Mouse (Mus musculus): ENCODE results near the gene Gm47959.
"Not testable (repeated sequence)": the region's sequence is repeated elsewhere in the genome, so short reads cannot be mapped to it uniquely, and the experiment has no call there.

Gene Gm47959

DNA sequence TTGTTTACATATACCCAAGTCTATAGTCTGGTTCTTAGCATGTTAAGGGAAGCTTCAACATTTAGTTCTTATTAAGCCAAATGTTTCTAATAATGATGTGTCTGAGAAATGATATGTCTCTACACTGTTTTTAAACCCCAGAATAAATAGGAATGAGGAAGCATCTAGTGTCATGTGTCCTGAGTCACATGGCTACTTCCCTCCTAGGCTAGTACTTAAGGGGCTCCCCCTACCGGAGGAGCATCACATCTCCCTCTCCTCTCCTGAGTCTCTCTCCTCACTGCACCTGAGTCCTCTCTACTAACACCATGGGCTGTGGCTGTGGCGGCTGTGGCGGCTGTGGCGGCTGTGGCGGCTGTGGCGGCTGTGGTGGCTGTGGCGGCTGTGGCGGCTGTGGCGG, at the start of gene Gm47959:
Gene Gm47959, plus strand, starts transcription at position 243 of the 400 bp plus-strand sequence.
- ChIA-PET POLR2A (interaction anchor here in 1 of 4 experiments (1.3 kb wide), 1 partner anchor 161 kb away, joined by 3 read pairs; the partner anchor contains the start of gene Agfg1), CTCF (interaction anchor here in 2 of 4 experiments (0.5 to 1.4 kb wide), 3 partner anchors 41 to 716 kb away, joined by 3 read pairs; no protein-coding TSS in a partner anchor)

DNA sequence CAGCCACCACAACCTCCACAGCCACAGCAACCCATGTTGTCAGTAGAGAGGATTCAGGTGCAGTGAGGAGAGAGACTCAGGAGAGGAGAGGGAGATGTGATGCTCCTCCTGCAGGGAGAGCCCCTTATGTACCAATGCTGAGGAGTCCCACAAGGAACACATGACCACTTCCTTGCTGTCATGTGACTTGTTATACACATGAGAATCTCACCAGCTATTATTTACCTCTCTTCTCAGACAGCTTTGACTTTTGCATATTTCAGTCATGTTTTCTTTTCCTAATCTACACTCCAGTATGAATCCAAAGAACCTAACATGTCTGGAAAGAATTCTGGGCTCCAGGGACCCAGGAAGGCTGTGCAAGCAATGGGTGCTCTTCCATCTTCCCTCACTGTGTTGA, 44.4 kb upstream of the Gm47959 start, which contains the start of gene Gm7544:
Gene Gm7544, minus strand, starts transcription at position 101 of the 400 bp plus-strand sequence.
- POLR2A ChIA-PET, CTCF ChIA-PET: not testable (repeated sequence)

DNA sequence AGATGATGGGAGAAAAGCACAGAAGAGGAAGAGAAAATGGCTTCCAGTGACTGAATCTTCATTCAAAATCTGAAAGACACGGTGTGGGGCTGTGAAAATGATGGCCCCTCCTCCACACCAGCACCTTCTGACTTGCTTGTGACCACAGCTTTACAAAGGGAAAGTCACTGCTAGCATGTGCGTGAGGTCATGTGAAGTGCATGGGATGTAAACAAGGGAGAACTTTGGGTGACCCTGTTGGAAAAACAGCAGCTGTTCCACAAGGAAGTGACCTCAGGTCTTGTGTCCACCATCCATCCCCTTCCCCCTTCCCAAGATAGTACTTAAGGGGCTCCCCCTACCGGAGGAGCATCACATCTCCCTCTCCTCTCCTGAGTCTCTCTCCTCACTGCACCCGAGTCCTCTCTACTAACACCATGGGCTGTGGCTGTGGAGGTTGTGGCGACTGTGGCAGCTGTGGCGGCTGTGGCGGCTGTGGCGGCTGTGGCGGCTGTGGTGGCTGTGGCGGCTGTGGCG, 40.4 kb upstream of the Gm47959 start, which contains the start of gene Gm47955:
Gene Gm47955, plus strand, starts transcription at position 417 of the 516 bp plus-strand sequence.
- ChIA-PET CTCF (interaction anchor here in 2 of 4 experiments (0.5 to 1.0 kb wide), 4 partner anchors 14 to 193 kb away, joined by 3 to 17 read pairs (median 3); partner anchors contain the start of gene Gm47959 (in 1 of the 2)), POLR2A (interaction anchor here in 2 of 4 experiments (0.6 to 2.6 kb wide), 4 partner anchors 11 to 325 kb away, joined by 4 to 8 read pairs (median 6); no protein-coding TSS in a partner anchor)

DNA sequence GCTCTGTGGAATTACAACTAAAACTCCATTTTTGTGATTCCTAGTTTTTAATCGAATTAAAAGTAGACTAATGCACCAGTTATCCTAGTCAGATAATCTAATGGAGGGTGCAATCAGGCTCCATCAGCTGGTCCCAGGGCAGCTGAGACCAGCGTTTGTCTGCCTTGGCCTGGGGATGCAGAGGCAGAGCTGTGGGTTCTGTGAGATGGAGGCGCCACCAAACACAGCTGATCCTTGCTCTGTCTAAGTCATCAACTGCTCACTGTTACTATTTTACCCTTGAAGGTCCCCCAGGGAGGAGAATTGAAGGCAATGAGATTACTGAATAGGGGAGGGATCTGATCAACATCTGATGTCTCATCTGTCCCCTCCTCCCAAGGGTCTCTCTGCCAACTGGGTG, 33.9 kb upstream of the Gm47959 start:
- ChIA-PET POLR2A (interaction anchor here in 2 of 4 experiments (0.6 to 1.5 kb wide), 3 partner anchors 13 to 712 kb away, joined by 3 to 5 read pairs (median 4); no protein-coding TSS in a partner anchor), CTCF (interaction anchor here in 2 of 4 experiments (0.6 to 0.8 kb wide), 3 partner anchors 81 to 160 kb away, joined by 3 to 8 read pairs (median 3); no protein-coding TSS in a partner anchor)

DNA sequence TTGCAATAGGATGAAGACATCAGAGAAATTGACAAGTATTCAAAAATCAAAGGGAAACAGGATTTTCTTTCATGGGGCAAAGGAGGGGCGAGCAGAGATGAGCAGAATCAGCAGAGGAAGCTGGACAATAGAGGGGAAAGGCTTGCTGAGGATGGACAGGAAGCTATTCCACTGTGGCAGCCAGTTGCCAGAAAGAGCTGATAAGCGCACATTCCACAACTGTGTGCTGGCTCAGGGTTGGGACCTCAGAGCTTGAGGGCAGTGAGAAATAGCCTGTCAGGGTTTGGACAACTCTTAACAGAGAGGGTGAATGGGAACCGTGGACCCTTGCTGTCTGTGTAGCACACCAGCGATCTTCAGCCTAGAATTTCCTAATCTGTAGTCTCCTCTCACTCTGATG, 28.3 kb upstream of the Gm47959 start:
- ChIA-PET CTCF (interaction anchor here in 1 of 4 experiments (1.2 kb wide), 1 partner anchor 15 kb away, joined by 3 read pairs; no protein-coding TSS in a partner anchor), POLR2A (no interaction called here)

DNA sequence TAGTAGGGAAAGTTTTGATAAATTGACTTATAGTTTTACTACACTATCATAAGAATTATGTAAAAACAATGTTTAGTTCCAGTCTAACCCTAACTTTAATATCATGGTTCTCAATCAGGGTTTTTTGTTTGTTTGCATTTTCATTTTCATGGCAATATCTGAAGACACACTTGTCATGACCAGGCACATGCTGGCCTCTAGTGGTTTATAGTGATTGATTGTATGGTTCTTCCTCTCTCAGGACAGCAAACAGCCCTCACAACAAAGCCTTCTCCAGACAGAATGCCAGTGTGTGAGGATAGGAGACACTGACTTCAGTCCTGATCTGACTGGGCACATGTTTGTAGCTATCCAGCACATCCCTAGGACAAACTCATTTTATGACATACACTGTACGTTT, 27.1 kb upstream of the Gm47959 start:
- CTCF ChIA-PET: interaction anchor here in 2 of 4 experiments (1.2 to 1.8 kb wide), 5 partner anchors 12 to 186 kb away, joined by 3 to 5 read pairs (median 3); no protein-coding TSS in a partner anchor
- POLR2A ChIA-PET: interaction anchor here in 2 of 4 experiments (0.7 to 2.3 kb wide), 10 partner anchors 9 to 151 kb away, joined by 3 to 8 read pairs (median 5); partner anchors contain the start of genes Gm47955 (in 1 of the 2) and Slc19a3 (in 1 of the 2)

DNA sequence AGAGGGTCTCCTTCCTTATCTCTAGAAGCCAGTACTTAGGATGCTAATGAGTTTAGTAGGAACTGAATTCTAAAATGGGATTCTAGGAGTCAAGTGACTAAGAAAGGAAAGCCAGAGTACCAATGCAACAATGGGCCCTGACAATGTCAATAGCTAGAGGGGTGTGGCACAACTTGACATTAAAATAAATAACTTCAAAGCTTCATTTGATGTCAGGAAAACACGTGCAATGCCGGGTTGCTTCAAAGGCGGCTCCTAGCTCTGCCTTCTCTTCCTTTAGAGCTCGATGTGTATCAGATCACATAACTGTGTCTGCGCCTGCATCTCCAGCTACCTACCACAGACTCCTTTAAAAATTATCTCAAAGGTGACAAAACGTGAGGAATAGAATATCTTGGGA, 26.4 kb upstream of the Gm47959 start:
- CTCF ChIA-PET: interaction anchor here in 3 of 4 experiments (0.8 to 1.8 kb wide), 7 partner anchors 11 to 186 kb away, joined by 3 to 5 read pairs (median 3); partner anchors contain the start of gene Gm47955 (in 1 of the 3)
- POLR2A ChIA-PET: interaction anchor here in 3 of 4 experiments (0.6 to 2.3 kb wide), 16 partner anchors 10 to 153 kb away, joined by 3 to 8 read pairs (median 4); partner anchors contain the start of genes Gm47955 (in 1 of the 3) and Slc19a3 (in 1 of the 3)

DNA sequence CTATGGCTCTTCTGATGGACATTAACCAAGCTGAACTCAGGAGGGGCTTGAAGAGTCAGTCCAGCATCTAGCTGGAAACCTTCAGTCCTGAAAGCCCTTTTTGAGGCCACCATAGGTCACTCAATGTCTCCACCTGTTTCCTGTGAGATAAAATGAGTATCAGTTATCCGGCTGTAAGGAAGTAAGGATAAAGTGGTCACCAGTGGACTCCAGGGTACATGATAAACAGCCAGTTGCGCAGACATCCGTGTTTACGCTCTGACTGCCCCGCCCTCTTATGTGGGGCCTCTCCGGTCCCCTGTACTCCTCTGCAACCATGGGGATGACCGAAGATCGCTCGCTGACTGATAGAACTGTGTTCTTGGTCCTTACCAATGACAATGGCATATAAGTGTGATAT, 26.0 kb upstream of the Gm47959 start:
- ChIA-PET CTCF (interaction anchor here in 3 of 4 experiments (0.8 to 1.8 kb wide), 7 partner anchors 11 to 187 kb away, joined by 3 to 5 read pairs (median 3); partner anchors contain the start of gene Gm47955 (in 1 of the 3)), POLR2A (interaction anchor here in 3 of 4 experiments (0.8 to 2.3 kb wide), 14 partner anchors 9 to 1887 kb away, joined by 3 to 8 read pairs (median 5); partner anchors contain the start of gene Gm47955 (in 1 of the 3))

DNA sequence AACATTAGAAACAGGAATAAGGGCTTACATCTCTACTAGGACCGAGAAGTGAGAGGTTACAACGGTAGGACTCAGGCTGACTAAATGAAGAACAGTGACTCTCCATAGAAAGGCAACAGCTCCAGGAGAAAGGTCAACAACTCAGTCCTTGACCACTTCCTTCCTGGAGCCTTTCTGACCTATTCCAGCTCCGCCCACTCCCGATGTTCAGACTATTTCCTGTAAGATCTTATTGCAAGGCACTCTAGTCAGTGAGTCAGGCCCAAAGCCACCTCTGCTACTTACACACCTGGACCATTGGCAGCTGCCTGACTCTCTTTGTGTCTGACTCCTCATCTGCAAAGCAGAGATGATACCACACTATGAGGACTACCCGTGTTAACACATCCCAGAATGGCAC, 24.6 kb upstream of the Gm47959 start:
- CTCF ChIA-PET: interaction anchor here in 1 of 4 experiments (0.6 kb wide), 1 partner anchor 11 kb away, joined by 3 read pairs; no protein-coding TSS in a partner anchor
- POLR2A ChIA-PET: interaction anchor here in 1 of 4 experiments (2.3 kb wide), 1 partner anchor 27 kb away, joined by 8 read pairs; no protein-coding TSS in a partner anchor

DNA sequence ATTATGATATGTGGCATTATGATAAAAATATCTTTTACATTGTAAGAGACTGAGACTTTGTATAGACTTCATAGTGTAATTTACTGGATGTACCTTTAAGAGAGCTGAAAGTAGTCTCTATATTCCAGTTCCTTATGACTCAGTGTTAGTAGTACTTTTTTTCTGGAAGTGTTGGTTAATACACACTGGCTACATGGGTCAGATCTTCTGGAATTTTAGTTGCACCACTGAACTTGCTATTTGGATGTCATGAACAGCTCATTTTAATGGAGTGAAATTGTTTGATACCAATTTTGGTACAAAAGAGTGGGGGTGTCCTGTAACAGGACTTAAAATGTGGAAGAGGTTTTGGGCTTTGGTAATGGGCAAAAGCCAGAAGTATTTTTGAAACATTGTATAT, 22.5 kb upstream of the Gm47959 start:
- CTCF ChIA-PET: interaction anchor here in 1 of 4 experiments (0.9 kb wide), 1 partner anchor 9 kb away, joined by 3 read pairs; no protein-coding TSS in a partner anchor
- POLR2A ChIA-PET: interaction anchor here in 1 of 4 experiments (0.9 kb wide), 1 partner anchor 10 kb away, joined by 5 read pairs; no protein-coding TSS in a partner anchor

DNA sequence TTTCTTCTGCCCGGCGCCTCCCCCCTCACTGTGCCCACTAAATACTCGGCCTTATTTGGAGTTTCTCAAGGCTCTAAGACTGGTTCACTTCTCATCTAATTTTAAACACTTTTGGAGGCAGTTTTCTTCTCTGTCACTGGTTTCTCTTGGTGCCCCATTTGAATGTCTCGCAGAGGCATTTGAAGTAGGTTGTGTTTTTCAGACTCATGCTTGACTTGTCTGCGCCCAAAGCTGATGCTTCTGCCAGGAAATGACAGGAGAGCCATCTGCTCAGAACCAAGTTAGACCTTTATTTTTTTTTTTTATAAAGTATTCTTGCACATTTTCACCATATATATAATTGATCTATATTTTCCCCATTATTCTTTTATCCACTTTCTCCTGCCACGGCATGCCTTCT, 13.6 kb upstream of the Gm47959 start:
- CTCF ChIA-PET: interaction anchor here (0.6 to 3.0 kb wide), 17 partner anchors 9 to 200 kb away, joined by 3 to 25 read pairs (median 4); partner anchors contain the start of gene Gm47955 (in 1 of the 4)
- POLR2A ChIA-PET: interaction anchor here in 1 of 4 experiments (1.0 to 1.3 kb wide), 3 partner anchors 9 to 146 kb away, joined by 4 to 5 read pairs (median 5); no protein-coding TSS in a partner anchor

DNA sequence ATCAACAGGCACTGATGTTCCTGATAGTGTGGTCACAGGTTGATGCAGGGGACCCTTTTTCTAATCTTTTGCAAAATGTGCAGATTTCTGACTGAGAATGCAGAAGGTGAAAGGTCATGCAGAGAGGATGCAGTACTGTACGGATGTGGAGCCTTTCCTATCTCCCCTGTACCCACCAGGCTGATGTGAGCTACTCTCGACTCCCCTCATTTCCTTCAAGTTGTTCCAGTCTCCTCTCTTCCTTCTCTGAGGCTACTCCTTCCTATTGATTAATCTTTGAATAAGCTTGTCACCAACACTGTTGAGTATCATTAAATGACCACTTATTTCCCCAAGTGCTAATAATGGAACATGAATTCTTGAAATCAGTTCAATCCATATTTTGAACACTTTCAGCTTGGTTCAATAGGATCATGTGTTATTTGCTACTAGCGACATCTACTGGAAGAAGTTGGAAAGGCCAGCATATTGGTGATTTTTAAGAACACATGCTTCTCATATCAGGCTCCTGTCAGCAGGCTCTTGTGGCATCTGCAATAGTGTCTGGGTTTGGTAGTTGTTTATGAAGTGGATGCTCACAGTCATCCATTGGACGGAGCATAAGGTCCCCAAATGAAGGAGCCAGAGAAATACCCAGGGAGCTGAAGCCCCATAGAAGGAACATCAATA, 12.7 kb upstream of the Gm47959 start:
- POLR2A ChIA-PET: interaction anchor here in 2 of 4 experiments (0.7 to 1.3 kb wide), 4 partner anchors 10 to 184 kb away, joined by 3 to 5 read pairs (median 5); no protein-coding TSS in a partner anchor
- CTCF ChIA-PET: interaction anchor here (0.6 to 3.0 kb wide), 29 partner anchors 10 to 957 kb away, joined by 3 to 25 read pairs (median 4); partner anchors contain the start of gene Gm47955 (in 1 of the 4)

DNA sequence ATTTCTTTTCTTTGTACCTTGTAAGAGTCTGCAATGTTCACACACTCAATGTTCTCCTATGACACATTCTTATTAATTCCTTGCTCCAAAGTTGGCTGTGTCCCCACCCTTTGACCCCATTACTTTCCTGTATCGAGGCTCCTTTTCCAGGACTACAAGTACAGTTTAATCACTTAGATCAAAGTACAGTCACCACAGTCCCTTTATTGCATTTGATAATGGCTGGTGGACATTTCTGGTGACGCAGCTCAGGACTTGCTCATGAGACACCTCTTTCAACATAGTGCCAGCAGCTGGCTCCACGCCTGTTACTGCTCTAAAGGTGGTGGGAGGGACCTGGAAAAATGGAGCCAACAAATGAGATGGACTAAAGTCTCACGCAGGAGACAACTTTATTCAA, 9.3 kb upstream of the Gm47959 start:
- CTCF ChIA-PET: no interaction called here
- POLR2A ChIA-PET: no interaction called here

DNA sequence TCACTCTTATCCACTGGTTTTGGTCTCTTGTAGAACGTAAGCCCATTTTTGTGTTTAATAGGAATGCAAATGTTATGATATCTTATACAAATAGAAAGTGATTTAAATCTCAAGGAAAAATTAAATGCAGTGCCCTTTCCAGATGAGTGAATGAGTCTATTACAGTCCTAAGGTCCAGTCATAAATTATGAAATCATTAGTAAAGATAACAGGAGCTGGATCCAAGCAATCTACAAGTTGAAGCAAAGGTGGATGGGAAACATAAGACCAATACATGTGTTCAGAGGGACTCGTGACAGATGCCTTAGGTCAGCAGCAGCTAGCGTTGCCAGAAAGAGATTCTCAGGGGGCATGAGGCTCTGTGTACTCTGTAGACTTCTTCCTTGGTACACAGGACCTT, 8.8 kb upstream of the Gm47959 start:
- POLR2A ChIA-PET: no interaction called here
- CTCF ChIA-PET: interaction anchor here in 1 of 4 experiments (0.9 kb wide), 1 partner anchor 204 kb away, joined by 3 read pairs; no protein-coding TSS in a partner anchor

DNA sequence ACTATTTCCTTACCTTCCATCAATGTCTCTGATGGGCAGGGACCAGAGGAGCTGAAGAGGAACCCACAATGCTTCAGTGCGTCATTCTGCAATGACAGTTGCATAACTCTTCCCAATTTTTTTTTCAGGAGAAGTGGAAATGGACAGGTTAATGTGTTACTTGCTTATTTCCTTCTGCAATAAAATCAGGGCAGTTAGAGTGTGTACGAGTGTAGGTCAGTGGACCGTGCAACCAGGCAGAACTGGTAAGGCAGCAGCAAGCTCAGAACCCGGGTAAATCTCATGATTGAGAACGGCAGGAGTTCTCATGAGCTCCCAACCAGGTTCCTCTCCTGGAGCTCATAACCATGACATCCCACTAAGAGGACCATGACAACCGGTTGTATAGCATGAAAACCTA, 8.3 kb upstream of the Gm47959 start:
- CTCF ChIA-PET: interaction anchor here in 1 of 4 experiments (0.9 kb wide), 1 partner anchor 205 kb away, joined by 3 read pairs; no protein-coding TSS in a partner anchor

DNA sequence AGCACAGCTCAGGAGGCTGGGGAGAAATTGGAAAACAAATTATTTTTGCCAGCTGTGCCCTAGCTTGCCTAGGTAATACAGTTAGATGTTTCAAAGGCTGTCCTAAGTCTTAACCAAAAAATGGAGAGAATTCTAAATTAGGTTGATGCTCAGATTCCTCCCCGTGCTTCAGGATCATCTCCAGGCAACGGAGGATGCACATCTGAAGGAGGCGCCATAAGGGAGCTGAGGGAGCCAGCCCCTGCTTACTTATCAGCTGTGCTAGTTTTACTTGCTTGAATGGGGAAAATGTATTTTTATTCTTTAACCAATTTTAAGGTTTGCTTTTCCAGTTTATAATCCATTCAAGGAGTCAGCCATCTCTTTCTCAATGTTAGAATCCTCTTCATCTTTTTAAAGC, 6.4 kb upstream of the Gm47959 start:
- CTCF ChIA-PET: interaction anchor here in 1 of 4 experiments (1.0 kb wide), 1 partner anchor 82 kb away, joined by 4 read pairs; no protein-coding TSS in a partner anchor
- POLR2A ChIA-PET: interaction anchor here in 1 of 4 experiments (0.5 kb wide), 1 partner anchor 25 kb away, joined by 9 read pairs; no protein-coding TSS in a partner anchor

More for the DNA sequence above, 8.3 kb upstream of the Gm47959 start:
- POLR2A ChIA-PET: no interaction called here

DNA sequence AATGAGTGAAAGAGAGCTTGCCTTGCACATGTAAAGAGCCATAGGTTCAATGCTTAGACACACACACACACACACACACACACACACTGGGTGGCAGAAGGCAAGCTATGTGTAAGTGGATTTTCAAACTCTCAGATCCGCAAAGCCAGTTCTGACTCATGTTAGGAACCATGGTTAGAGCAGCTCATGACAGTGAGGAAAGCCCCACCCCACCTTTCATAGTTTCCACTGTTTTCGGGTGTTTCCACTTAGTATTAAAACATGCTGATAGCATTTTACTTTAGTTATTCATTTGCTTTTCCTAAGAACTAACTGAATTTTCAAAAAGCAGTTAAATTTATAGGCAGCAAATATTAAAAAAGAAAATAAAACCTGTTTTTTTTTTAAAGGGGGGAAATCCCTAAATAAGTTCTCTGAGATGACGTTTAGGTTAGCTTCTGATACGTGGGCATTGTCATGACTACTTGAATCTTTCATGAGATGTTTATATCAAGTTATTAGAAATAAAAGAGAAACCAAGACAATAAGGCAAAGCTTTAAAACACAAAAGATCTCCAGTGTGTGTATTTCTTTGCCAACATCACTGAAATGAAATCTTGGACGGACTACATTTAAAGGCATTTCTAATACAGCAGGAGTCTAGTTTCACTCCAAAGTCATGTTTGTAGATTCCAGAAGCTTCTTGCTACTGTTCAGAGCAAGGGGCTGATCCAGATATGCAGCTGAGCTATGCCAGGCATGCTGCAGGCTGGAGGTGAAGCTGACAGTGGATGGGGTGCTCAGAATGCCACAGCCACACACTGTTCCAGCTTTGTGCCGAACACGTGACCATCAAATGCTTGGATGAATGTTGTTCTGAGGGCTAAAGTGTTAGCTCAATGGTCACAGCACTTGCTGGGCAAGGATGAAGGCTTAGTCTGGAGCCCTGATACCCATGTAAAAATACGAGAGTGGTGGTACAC, 6.2 kb downstream of the Gm47959 start:
- POLR2A ChIA-PET: interaction anchor here in 1 of 4 experiments (1.2 kb wide), 1 partner anchor 32 kb away, joined by 5 read pairs; no protein-coding TSS in a partner anchor

More for the DNA sequence above, 6.2 kb downstream of the Gm47959 start:
- CTCF ChIA-PET: no interaction called here

Data from embryonic stem cell, embryonic (primary cell).